Mouse (Mus musculus) T-cell, adult 2 months (primary cell): ENCODE data around the gene Abhd12.

ENCODE experiments used
- DNase-seq: peaks from one replicate; pipeline ENCODE4 v3.0.0; 2022; ENCODE audit warnings: low spot score

Abhd12 gene

DNA sequence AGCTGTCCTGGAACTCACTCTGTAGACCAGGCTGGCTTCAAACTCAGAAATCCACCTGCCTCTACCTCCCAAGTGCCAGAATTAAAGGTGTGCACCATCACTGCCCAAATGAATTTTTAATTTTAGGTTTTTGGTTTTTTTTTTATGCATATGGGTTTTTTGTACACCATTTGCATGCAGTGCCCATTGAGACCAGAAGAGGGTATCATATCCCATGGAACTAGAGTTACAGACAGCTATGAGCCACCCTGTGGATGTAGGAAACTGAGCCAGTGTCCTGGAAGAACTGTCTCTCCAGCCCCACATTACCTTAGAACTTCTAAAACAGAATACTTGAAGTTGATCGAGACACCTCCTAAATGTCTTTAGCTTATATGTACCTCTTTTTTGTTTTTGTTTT, 101.5 kb downstream of the Abhd12 start:
- DNase-seq: no peak

DNA sequence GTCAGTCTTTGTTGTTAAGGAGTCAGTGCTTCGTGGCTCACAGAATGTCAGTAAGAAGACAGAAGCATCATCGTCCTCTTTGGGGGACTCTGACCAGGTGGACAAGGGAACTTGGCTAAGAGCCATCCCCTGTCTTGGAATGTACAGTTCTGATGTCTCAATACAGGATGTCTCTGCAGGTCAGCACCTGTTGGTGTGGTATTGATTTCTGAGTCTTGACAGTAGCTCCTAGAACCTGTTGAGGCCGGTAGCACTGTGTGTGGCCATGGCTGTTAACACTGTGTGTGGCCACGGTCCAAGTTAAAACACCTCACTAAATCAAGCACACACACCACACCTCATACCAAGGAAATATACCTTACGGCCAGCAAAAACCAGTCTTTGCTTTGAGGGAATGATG, 103.9 kb downstream of the Abhd12 start:
- no peak for DNase-seq

DNA sequence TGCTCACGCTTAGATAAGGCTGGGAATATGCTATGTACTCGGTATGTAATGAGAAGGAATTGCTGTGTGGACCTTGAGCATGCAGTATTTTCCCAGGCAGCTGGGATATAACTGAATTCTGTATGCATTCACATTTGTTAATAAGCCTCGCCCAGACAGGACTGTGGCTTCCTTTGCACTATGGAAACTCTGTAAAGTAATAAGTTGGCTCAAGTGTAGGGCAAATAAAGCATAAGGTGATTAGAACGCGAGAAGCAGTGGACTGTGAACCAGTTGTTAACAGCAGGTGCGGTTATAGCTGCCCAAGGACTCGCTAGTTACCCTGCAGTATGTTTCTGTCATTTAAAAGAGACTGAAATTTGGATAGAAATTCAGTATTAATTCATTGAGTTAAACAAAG, 106.5 kb downstream of the Abhd12 start:
- DNase-seq: no peak

DNA sequence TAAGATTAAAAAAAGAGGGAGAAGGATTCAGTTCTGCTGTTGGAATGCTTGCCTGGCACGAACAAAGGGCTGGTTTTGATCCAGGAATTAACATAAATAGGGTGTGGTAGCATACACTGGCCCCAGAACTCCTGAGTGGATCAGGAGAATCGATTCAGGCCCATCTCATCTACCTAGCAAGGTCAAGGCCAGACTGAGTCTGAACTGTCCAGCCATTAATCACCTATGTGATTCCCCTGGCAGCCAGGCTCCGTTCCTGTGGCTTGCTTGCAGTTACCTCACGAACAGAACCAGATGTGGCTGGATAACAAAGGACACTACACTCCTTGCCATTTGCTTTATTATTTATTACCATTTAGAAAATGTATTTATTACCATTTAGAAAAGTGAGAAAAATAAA, 111.2 kb downstream of the Abhd12 start:
- DNase-seq: no peak

DNA sequence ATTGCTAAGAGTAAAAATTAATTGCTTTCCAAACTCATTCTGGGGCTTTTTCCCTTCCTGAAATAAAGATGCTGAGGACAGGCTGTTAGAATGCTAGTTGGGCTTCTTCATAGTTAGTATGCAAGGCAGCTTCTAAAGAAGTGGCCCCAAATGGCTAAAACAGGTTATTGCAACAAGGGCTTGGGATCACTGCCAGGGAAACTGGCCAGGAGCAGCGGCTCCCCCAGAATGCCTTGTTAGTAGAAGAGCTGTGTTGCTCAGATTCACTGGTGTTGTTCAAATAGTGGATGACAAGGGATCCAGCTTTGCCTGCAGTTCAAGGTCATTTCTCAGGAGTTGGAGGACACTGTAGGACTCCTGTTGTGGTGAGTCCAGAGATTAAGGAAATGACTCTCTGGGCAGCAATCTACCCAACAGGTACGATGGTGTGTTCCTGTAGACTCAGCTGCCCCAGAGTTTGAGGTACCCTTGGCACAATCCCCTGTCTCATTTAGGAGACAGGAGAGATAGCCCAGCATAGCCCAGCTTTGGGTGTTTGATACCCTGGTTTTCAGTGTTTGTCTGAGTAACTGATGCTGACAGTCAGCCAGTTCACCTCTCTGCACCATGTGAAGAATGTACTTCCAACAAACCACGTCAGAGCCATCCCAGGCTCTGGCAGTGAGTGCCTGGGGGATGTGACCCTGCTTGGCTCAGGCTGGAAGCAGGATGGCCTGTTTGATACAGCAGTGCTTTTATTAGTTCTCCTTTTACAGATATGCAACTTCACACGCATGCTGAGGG, 115.6 kb downstream of the Abhd12 start:
- no peak for DNase-seq

DNA sequence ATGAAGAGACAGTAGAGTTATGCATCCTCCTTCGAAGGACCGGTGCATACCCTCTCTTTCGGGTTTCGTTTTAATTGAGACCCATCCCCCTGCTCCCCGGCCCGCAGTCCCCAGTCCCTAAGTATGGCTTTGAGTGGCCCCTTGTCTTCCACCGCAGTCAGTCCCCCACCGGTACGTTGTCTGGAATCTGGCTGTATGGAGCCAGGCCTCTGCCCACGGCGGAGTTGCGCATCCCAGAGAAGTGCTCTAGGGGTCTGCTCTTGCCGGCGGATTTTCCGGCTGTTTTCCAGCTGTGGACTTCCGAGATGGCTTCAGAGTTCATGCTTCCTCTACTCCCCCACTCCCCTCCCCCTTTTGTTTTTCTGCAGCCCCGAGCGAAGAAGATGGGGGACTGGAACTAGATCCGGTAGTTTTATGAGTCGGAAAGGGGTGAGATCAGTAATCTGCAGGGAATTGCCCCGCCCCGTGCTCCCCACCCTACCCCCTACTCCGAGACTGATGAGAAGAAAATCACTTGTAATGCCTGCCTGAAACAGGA, 117.2 kb downstream of the Abhd12 start:
- DNase-seq: no peak

DNA sequence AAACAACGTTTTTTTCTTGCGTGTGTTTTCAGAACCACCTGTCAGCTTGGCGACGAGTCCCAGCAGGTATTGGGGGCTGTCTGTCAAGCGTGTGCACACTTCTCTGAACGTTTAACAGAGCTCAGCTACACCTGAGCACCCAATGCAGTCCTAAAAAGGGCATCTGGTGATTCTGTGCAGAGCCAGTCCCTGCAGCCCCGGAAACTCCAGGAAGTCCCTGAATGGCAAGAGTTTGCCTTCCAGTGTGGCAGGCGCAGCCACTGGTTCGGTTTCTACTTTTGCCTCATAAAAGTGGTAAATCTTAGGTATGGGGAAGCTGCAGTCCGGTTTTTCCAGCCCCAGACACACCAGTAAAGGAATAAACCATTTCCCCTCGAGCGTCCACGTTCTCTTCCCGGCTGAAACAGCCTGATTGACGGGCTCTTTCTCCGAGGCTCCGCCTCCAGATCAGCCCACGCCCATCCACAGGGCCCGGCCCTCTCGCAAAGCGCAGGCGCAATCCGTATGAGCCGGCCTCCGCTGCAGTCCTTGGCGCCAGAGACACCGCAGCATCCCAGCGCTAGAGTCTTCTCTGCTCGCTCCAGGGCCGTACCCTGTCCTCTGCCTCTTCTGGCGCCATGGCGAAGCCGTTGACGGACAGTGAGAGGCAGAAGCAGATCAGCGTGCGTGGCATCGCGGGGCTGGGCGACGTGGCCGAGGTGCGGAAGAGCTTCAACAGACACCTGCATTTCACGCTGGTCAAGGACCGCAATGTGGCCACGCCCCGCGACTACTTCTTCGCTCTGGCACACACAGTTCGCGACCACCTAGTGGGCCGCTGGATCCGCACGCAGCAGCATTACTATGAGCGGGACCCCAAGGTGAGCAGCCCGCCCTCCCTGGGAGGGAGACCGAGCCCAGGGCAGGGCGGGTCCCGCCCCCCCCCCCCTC, 118.0 kb downstream of the Abhd12 start, which contains the start of gene Pygb:
TSS of gene Pygb (plus strand) at position 485 of the 930 bp plus-strand sequence.
- DNase-seq: peak; percentile 84

DNA sequence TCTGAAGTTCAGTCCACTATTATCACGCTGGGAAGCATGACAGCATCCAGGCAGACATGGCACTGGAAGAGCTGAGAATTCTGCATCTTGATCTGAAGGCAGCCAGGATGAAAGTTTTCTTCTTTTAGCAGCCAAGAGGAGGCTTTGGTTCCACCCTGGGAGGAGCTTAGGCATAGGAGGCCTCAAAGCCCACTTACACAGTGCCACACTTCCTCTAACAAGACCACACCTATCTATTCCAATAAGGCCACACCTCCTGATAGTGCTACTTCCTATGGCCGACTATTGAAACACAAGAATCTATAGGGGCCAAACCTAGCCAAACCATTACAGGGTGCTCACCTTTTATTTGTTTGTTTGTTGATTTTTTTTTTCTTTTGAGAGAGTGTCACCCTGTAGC, 121.7 kb downstream of the Abhd12 start:
- DNase-seq: no peak
